Mouse (Mus musculus) MEL (cell line): ENCODE results near the gene Proca1. TPM values are rescaled to one million over a fixed set of nuclear protein-coding genes. Genes with fewer than 3 reads are reported as not detected.

Experiments used
- DNase-seq: peaks from one replicate; pipeline ENCODE4 v3.0.0; 2011; ENCODE audit warnings: low read depth, low spot score
- H3K27ac ChIP-seq: 2 replicates; pipeline ENCODE4 v1.5.1; 2012; ENCODE audit warnings: low read depth, mild to moderate bottlenecking, control low read depth, low read length, moderate library complexity; ENCODE audit not compliant: control insufficient read depth
- H3K27me3 ChIP-seq, 2 experiments: fragments of 150-350 bp in 1 of 2; sonication (generic) in 1 of 2; 2 replicates each; pipeline ENCODE4 v1.6.1; 2012; ENCODE audit warnings: low read length in 2 of 2, mild to moderate bottlenecking in 2 of 2, improper control_type of control experiment in 1 of 2, moderate library complexity in 1 of 2; ENCODE audit not compliant: insufficient read depth in 2 of 2, control insufficient read depth in 1 of 2
- H3K36me3 ChIP-seq, 2 experiments: 2 replicates each; pipeline ENCODE4 v1.6.1; 2012 to 2014; ENCODE audit warnings: low read length in 2 of 2, improper control_type of control experiment in 1 of 2, inconsistent platforms in 1 of 2, mild to moderate bottlenecking in 1 of 2; ENCODE audit not compliant: insufficient read depth in 2 of 2, control insufficient read depth in 1 of 2
- H3K4me1 ChIP-seq, 2 experiments: fragments of 150-350 bp in 1 of 2; sonication (generic) in 1 of 2; 2 replicates each; pipeline ENCODE4 v1.6.1; 2012; ENCODE audit warnings: low read length in 2 of 2, improper control_type of control experiment in 1 of 2, mild to moderate bottlenecking in 1 of 2; ENCODE audit not compliant: insufficient read depth in 2 of 2, control insufficient read depth in 1 of 2
- H3K4me3 ChIP-seq, 2 experiments: fragments of 150-350 bp in 1 of 2; sonication (generic) in 1 of 2; 2 replicates each; pipeline ENCODE4 v1.5.1; 2012; ENCODE audit warnings: low read depth in 2 of 2, low read length in 2 of 2, mild to moderate bottlenecking in 2 of 2, moderate library complexity in 2 of 2, control low read depth in 1 of 2, improper control_type of control experiment in 1 of 2; ENCODE audit not compliant: control insufficient read depth in 1 of 2, insufficient read depth in 1 of 2
- H3K79me2 ChIP-seq: 2 replicates; pipeline ENCODE4 v1.6.1; 2012; ENCODE audit warnings: mild to moderate bottlenecking, low read length, moderate library complexity; ENCODE audit not compliant: control insufficient read depth, poor library complexity, insufficient read depth
- H3K9ac ChIP-seq: 2 replicates; pipeline ENCODE4 v1.6.1; 2012; ENCODE audit warnings: low read depth, mild to moderate bottlenecking, control low read depth, low read length, moderate library complexity; ENCODE audit not compliant: control insufficient read depth, poor library complexity, severe bottlenecking
- H3K9me3 ChIP-seq: fragments of 150-350 bp; sonication (generic); replicated peaks from 2 replicates; pipeline ENCODE4 v1.6.1; 2012; ENCODE audit warnings: mild to moderate bottlenecking, low read length, improper control_type of control experiment, moderate library complexity; ENCODE audit not compliant: insufficient read depth
- BHLHE40 ChIP-seq: IDR thresholded peaks from 2 replicates; pipeline ENCODE4 v1.6.1; 2012; ENCODE audit warnings: low read depth, mild to moderate bottlenecking, inconsistent platforms, low read length, improper control_type of control experiment, borderline replicate concordance
- CHD1 ChIP-seq: IDR thresholded peaks from 2 replicates; pipeline ENCODE4 v1.6.1; 2012; ENCODE audit warnings: low read depth, mild to moderate bottlenecking, inconsistent platforms, low read length, improper control_type of control experiment
- CHD2 ChIP-seq: IDR thresholded peaks from 2 replicates; pipeline ENCODE4 v1.6.1; 2011; ENCODE audit warnings: low read length, improper control_type of control experiment
- CTCF ChIP-seq, 3 experiments: IDR thresholded peaks in 2 of 3; conservative IDR thresholded peaks in 1 of 3; 2 replicates each; pipeline ENCODE4 v1.5.1; 2011 to 2012; ENCODE audit warnings: low read length in 3 of 3, low read depth in 2 of 3, mild to moderate bottlenecking in 2 of 3, improper control_type of control experiment in 1 of 3, inconsistent platforms in 1 of 3, mixed read lengths in 1 of 3, moderate library complexity in 1 of 3; ENCODE audit not compliant: control insufficient read depth in 1 of 3, insufficient read depth in 1 of 3, poor library complexity in 1 of 3, severe bottlenecking in 1 of 3
- E2F4 ChIP-seq: IDR thresholded peaks from 2 replicates; pipeline ENCODE4 v1.6.1; 2011; ENCODE audit warnings: low read depth, low read length, improper control_type of control experiment, borderline replicate concordance
- ELF1 ChIP-seq: IDR thresholded peaks from 2 replicates; pipeline ENCODE4 v1.6.1; 2014; ENCODE audit warnings: low read depth, mild to moderate bottlenecking, inconsistent platforms, low read length, improper control_type of control experiment, moderate library complexity
- EP300 ChIP-seq, 2 experiments: IDR thresholded peaks; 2 replicates each; pipeline ENCODE4 v1.6.1; 2011; ENCODE audit warnings: improper control_type of control experiment in 2 of 2, low read length in 2 of 2, low read depth in 1 of 2, mild to moderate bottlenecking in 1 of 2
- ETS1 ChIP-seq: IDR thresholded peaks from 2 replicates; pipeline ENCODE4 v1.6.1; 2012; ENCODE audit warnings: low read depth, mild to moderate bottlenecking, inconsistent platforms, low read length, improper control_type of control experiment, moderate library complexity
- GABPA ChIP-seq: IDR thresholded peaks from 2 replicates; pipeline ENCODE4 v1.6.1; 2012; ENCODE audit warnings: low read depth, mild to moderate bottlenecking, inconsistent platforms, low read length, improper control_type of control experiment, moderate library complexity
- HCFC1 ChIP-seq: IDR thresholded peaks from 2 replicates; pipeline ENCODE4 v1.6.1; 2012; ENCODE audit warnings: low read depth, mild to moderate bottlenecking, inconsistent platforms, low read length, improper control_type of control experiment, moderate library complexity
- JUND ChIP-seq: IDR thresholded peaks from 2 replicates; pipeline ENCODE4 v1.6.1; 2011; ENCODE audit warnings: low read depth, mild to moderate bottlenecking, improper control_type of control experiment, low read length
- MAFK ChIP-seq: IDR thresholded peaks from 2 replicates; pipeline ENCODE4 v1.6.1; 2011; ENCODE audit warnings: low read depth, mild to moderate bottlenecking, low read length, improper control_type of control experiment, borderline replicate concordance
- MAX ChIP-seq: IDR thresholded peaks from 2 replicates; pipeline ENCODE4 v1.6.1; 2011; ENCODE audit warnings: low read length, improper control_type of control experiment
- MAZ ChIP-seq: IDR thresholded peaks from 2 replicates; pipeline ENCODE4 v1.6.1; 2012; ENCODE audit warnings: low read depth, mild to moderate bottlenecking, inconsistent platforms, low read length, improper control_type of control experiment
- MEF2A ChIP-seq: IDR thresholded peaks from 2 replicates; pipeline ENCODE4 v1.6.1; 2014; ENCODE audit warnings: low read depth, mild to moderate bottlenecking, inconsistent platforms, low read length, improper control_type of control experiment; ENCODE audit not compliant: poor library complexity, insufficient replicate concordance, severe bottlenecking; ENCODE audit errors: extremely low read depth
- MXI1 ChIP-seq: IDR thresholded peaks from 2 replicates; pipeline ENCODE4 v1.6.1; 2011; ENCODE audit warnings: mild to moderate bottlenecking, low read depth, low read length, improper control_type of control experiment
- MYB ChIP-seq: IDR thresholded peaks from 2 replicates; pipeline ENCODE4 v1.6.1; 2011; ENCODE audit warnings: mild to moderate bottlenecking, low read depth, low read length, improper control_type of control experiment
- MYC ChIP-seq: IDR thresholded peaks from 2 replicates; pipeline ENCODE4 v1.6.1; 2011; ENCODE audit warnings: low read depth, mild to moderate bottlenecking, low read length, improper control_type of control experiment, moderate library complexity
- NELFE ChIP-seq: IDR thresholded peaks from 2 replicates; pipeline ENCODE4 v1.6.1; 2011; ENCODE audit warnings: low read depth, low read length, improper control_type of control experiment
- NRF1 ChIP-seq: IDR thresholded peaks from 2 replicates; pipeline ENCODE4 v1.6.1; 2014; ENCODE audit warnings: low read depth, mild to moderate bottlenecking, inconsistent platforms, low read length, improper control_type of control experiment, moderate library complexity; ENCODE audit not compliant: poor library complexity, insufficient read depth, severe bottlenecking
- POLR2A ChIP-seq, 2 experiments: IDR thresholded peaks; 2 replicates each; pipeline ENCODE4 v1.6.1; 2011 to 2012; ENCODE audit warnings: low read length in 2 of 2, mild to moderate bottlenecking in 2 of 2, control low read depth in 1 of 2, improper control_type of control experiment in 1 of 2, low read depth in 1 of 2, moderate library complexity in 1 of 2; ENCODE audit not compliant: control insufficient read depth in 1 of 2, insufficient read depth in 1 of 2, poor library complexity in 1 of 2
- POLR2AphosphoS5 ChIP-seq: IDR thresholded peaks from 2 replicates; pipeline ENCODE4 v1.6.1; 2012; ENCODE audit warnings: low read depth, borderline replicate concordance, mild to moderate bottlenecking, inconsistent platforms, low read length, moderate library complexity, mixed read lengths
- RAD21 ChIP-seq: IDR thresholded peaks from 2 replicates; pipeline ENCODE4 v1.6.1; 2011; ENCODE audit warnings: mild to moderate bottlenecking, low read depth, low read length, improper control_type of control experiment
- RCOR1 ChIP-seq: IDR thresholded peaks from 2 replicates; pipeline ENCODE4 v1.6.1; 2012; ENCODE audit warnings: low read depth, mild to moderate bottlenecking, inconsistent platforms, low read length, improper control_type of control experiment
- SIN3A ChIP-seq: IDR thresholded peaks from 2 replicates; pipeline ENCODE4 v1.6.1; 2012; ENCODE audit warnings: low read length, improper control_type of control experiment, inconsistent platforms
- SMC3 ChIP-seq: IDR thresholded peaks from 2 replicates; pipeline ENCODE4 v1.6.1; 2011; ENCODE audit warnings: low read depth, low read length, improper control_type of control experiment
- TAL1 ChIP-seq: IDR thresholded peaks from 2 replicates; pipeline ENCODE4 v1.6.1; 2012; ENCODE audit warnings: mild to moderate bottlenecking, inconsistent platforms, low read length, moderate library complexity, mixed read lengths
- TBP ChIP-seq: IDR thresholded peaks from 2 replicates; pipeline ENCODE4 v1.8.0; 2011; ENCODE audit warnings: low read depth, low read length, improper control_type of control experiment
- TCF12 ChIP-seq: IDR thresholded peaks from 2 replicates; pipeline ENCODE4 v1.6.1; 2014; ENCODE audit warnings: low read depth, mild to moderate bottlenecking, inconsistent platforms, low read length, improper control_type of control experiment, moderate library complexity
- USF1 ChIP-seq: IDR thresholded peaks from 2 replicates; pipeline ENCODE4 v1.6.1; 2014; ENCODE audit warnings: low read depth, mild to moderate bottlenecking, inconsistent platforms, low read length, improper control_type of control experiment, moderate library complexity
- USF2 ChIP-seq, 2 experiments: IDR thresholded peaks; 2 replicates each; pipeline ENCODE4 v1.6.1; 2011 to 2012; ENCODE audit warnings: improper control_type of control experiment in 2 of 2, low read length in 2 of 2, borderline replicate concordance in 1 of 2, inconsistent platforms in 1 of 2, low read depth in 1 of 2, mild to moderate bottlenecking in 1 of 2; ENCODE audit not compliant: insufficient read depth in 1 of 2
- ZC3H11A ChIP-seq: IDR thresholded peaks from 2 replicates; pipeline ENCODE4 v1.6.1; 2012; ENCODE audit warnings: low read depth, mild to moderate bottlenecking, inconsistent platforms, low read length, improper control_type of control experiment
- ZKSCAN1 ChIP-seq: IDR thresholded peaks from 2 replicates; pipeline ENCODE4 v1.6.1; 2012; ENCODE audit warnings: low read depth, mild to moderate bottlenecking, inconsistent platforms, low read length, improper control_type of control experiment, moderate library complexity
- ZMIZ1 ChIP-seq: IDR thresholded peaks from 2 replicates; pipeline ENCODE4 v1.6.1; 2012; ENCODE audit warnings: low read depth, mild to moderate bottlenecking, inconsistent platforms, low read length, improper control_type of control experiment, moderate library complexity
- polyA plus RNA-seq, 2 experiments: library from polyadenylated mRNA; stranded (reverse) in 1 of 2; unstranded in 1 of 2; fragments of >175 nt in 1 of 2; fragments of >200 nt in 1 of 2; gene quantifications; 2 replicates each; pipeline versions ENCODE4 v1.2.1 to v1.2.4; 2012; ENCODE audit warnings: low replicate concordance in 2 of 2, low read depth in 1 of 2; ENCODE audit not compliant: insufficient read length in 2 of 2, insufficient read depth in 1 of 2, missing spikeins in 1 of 2
- total RNA-seq: library from RNA; depleted of rRNA; stranded (reverse); fragments of 300-350 nt; gene quantifications from 2 replicates; pipeline ENCODE4 v1.2.3, GENCODE M21; 2012

The Proca1 gene
- total and polyA plus RNA-seq, 3 experiments, result 0.15 to 0.54 TPM; not detected in 1

DNA sequence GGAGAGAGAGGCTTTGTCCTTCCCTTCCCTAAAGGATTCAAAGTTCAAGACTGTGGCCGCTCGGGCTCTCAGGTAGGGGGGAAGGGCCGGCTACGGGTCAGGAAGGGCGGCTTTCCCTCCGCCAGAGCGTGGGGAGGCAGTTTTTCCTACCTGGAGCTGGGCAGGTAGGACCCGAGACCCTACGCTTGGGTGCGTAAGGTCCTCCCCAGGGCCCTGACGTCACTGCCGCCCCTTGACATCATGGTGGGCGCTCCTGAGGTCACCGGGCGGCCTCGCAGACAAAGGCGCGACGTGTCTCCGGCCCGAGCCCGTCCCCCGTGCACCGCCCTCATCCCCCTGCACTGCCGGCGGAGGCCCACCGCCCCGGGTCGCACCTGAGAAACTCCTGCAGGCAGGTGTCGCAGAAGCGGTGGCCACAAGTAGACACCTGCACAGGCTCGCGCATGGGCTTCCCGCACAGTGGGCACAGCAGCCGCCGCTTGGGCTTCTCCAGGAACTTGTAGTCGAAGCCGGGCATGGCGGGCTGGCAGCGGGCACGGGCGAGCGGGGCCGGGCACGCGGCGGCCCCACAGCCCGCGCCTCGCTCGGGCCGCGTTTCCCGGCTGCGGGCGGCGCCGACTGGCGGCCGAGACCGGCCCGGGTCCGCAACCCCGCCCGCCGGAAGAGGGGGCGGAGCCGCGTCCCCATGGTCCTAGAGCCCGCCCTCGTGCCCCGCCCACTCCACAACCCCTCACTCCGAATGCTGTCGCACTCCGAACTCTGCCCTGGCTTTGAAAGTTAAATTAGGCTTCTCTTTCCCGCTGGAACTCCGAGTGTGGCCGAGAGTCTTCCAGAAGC, 28.1 kb upstream of the Proca1 start, which contains the start of gene Traf4:
Gene Traf4 (minus strand): TSS at position 666 of the 837 bp plus-strand sequence.
- H3K36me3 ChIP-seq, result peaks cover 0 to 23% of the 10 kb centered on the region in 2 experiments; a peak in 2 of 4 replicates
- no peaks in the 10 kb centered on the region for H3K27me3 ChIP-seq
- H3K4me1 ChIP-seq, result peaks cover 20 to 37% of the 10 kb centered on the region in 2 experiments
- peak; percentile 89 for DNase-seq
- H3K9ac ChIP-seq, result peak within 1 kb of the TSS; percentile 89
- peak within 1 kb of the TSS; percentile 87 to 92 for H3K4me3 ChIP-seq
- H3K27ac ChIP-seq, result peak within 1 kb of the TSS; percentile 65
- peaks cover 13% of the 10 kb centered on the region for H3K79me2 ChIP-seq
- H3K9me3 ChIP-seq, result no peaks in the 10 kb centered on the region
- TF ChIP-seq TBP (no peak), MAZ (0 out of 2 replicates have a peak, but pooled peaks have one; percentile 72), RCOR1 (no peak), MYC (0 out of 2 replicates have a peak, but pooled peaks have one; percentile 25), MYB (no peak), RAD21 (no peak; the same call in 1 of the 2 replicates), MAFK (no peak), POLR2AphosphoS5 (no peak), CHD1 (0 out of 2 replicates have a peak, but pooled peaks have one; percentile 54), MEF2A (no peak), USF1 (peak; percentile 58), ZKSCAN1 (no peak), SMC3 (peak; percentile 26; the same call in 1 of the 2 replicates), NRF1 (no peak; the same call in 1 of the 2 replicates), USF2 (IDR thresholded peaks at IDR 0.05; ENCODE audit: borderline replicate concordance in 1 of 2, insufficient read depth in 1 of 2, low read depth in 1 of 2, low read length in 2 of 2) (no peak), ETS1 (no peak), NELFE (peak; percentile 80), GABPA (peak; percentile 50; the same call in 1 of the 2 replicates), CTCF (IDR thresholded peaks at IDR 0.05 in 2 of 3, conservative IDR thresholded peaks at IDR 0.05 in 1 of 3; ENCODE audit: control insufficient read depth in 1 of 3, insufficient read depth in 1 of 3, low read depth in 2 of 3, low read length in 3 of 3, poor library complexity in 1 of 3, severe bottlenecking in 1 of 3) (peak in 2 of 3 experiments; percentile 34 to 65; a peak in 3 of 6 replicates), SIN3A (peak; percentile 47), EP300 (IDR thresholded peaks at IDR 0.05; ENCODE audit: low read depth in 1 of 2, low read length in 2 of 2) (no peak; a peak in 1 of 4 replicates), TCF12 (peak; percentile 49), HCFC1 (peak; percentile 70), E2F4 (no peak), BHLHE40 (no peak), MAX (no peak; the same call in none of the 2 replicates), JUND (no peak), ELF1 (peak; percentile 44; the same call in 1 of the 2 replicates), POLR2A (IDR thresholded peaks at IDR 0.05; ENCODE audit: control insufficient read depth in 1 of 2, insufficient read depth in 1 of 2, low read depth in 1 of 2, low read length in 2 of 2, poor library complexity in 1 of 2) (peak; percentile 76 to 95), ZC3H11A (0 out of 2 replicates have a peak, but pooled peaks have one; percentile 7), TAL1 (no peak), ZMIZ1 (peak; percentile 83), CHD2 (no peak), MXI1 (peak; percentile 80; the same call in 1 of the 2 replicates)
